Mouse (Mus musculus) embryonic facial prominence, embryonic 15.5 days (tissue): ENCODE data around the gene Tom1. TPM values are rescaled to one million over a fixed set of nuclear protein-coding genes. Genes with fewer than 3 reads are reported as not detected.

Experiments
- ATAC-seq: fragments of 200-750 bp; cut with Nextera tagmentation; 2 replicates; pipeline ENCODE4 v1.8.0; 2017; ENCODE audit warnings: low read depth, moderate TSS enrichment; ENCODE audit not compliant: insufficient number of reproducible peaks, low FRiP score, low TSS enrichment
- H3K27ac ChIP-seq: fragments of 300-500 bp; sonication (generic); replicated peaks from 2 replicates; pipeline ENCODE4 v1.5.1; 2015; ENCODE audit warnings: mild to moderate bottlenecking, inconsistent platforms
- H3K27me3 ChIP-seq: fragments of 300-500 bp; sonication (generic); 2 replicates; pipeline ENCODE4 v1.6.1; 2015; ENCODE audit warnings: inconsistent platforms
- H3K36me3 ChIP-seq: fragments of 300-500 bp; sonication (generic); 2 replicates; pipeline ENCODE4 v1.6.1; 2015; ENCODE audit warnings: mild to moderate bottlenecking, inconsistent platforms
- H3K4me1 ChIP-seq: fragments of 300-500 bp; sonication (generic); 2 replicates; pipeline ENCODE4 v1.6.1; 2015; ENCODE audit warnings: inconsistent platforms
- H3K4me2 ChIP-seq: fragments of 300-500 bp; sonication (generic); replicated peaks from 2 replicates; pipeline ENCODE4 v1.6.1; 2015; ENCODE audit warnings: mild to moderate bottlenecking, inconsistent platforms
- H3K4me3 ChIP-seq: fragments of 300-500 bp; sonication (generic); replicated peaks from 2 replicates; pipeline ENCODE4 v1.5.1; 2015; ENCODE audit warnings: mild to moderate bottlenecking, inconsistent platforms
- H3K9ac ChIP-seq: fragments of 300-500 bp; sonication (generic); 2 replicates; pipeline ENCODE4 v1.6.1; 2015; ENCODE audit warnings: inconsistent platforms
- H3K9me3 ChIP-seq: fragments of 300-500 bp; sonication (generic); replicated peaks from 2 replicates; pipeline ENCODE4 v1.6.1; 2016; ENCODE audit warnings: inconsistent platforms
- WGBS: fragments of 180-500 bp; shearing (Covaris S2); methylation state at CpG from one replicate; pipeline ENCODE4 v1.1.7; 2015; 5-methylcytosine and 5-hydroxymethylcytosine counted together
- polyA plus RNA-seq: library from polyadenylated mRNA; unstranded; fragments of >200 nt; fragmentation: Nextera tagmentation; extraction: Ambion mirVana; gene quantifications from 2 replicates; pipeline ENCODE4 v1.2.1, GENCODE M21; 2015

Tom1 gene
- polyA plus RNA-seq, 1 experiment from 2014 or later, result 50.0 TPM

DNA sequence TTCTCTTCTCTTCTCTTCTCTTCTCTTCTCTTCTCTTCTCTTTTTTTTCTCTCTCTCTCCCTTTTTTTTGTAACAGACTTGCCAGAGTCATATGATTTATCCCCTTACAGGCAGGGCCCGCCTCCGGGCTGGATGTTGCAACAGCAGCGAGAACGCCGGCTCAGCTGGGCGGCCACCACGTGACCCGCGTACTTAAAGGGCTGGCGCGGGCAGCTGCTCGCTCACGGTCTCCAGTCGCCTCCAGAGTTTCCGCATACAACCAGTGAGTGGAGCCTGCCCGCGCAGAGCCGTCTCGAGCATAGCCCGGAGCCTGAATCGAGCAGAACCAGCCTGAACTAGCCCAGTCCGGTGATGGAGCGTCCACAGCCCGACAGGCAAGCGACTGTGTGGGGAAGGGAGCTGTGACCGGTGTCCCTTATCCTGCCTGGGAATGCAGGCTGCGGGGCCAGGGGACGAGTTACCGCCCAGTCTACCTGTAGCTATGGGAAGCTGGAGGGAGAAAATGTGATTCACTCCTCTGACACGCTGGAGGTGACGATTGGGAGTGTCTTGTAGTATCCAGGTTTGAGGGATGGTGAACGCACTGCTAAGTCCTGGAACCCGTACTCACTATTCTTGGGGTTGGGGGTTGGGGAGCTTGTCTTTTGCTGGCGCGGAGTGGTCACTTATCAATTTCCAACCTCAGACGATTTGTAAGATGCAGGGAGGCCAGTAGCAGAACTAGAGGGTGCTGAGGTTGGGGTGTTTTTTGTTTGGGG lies 60.1 kb downstream of the Tom1 start, which contains the start of gene Hmox1:
Gene Hmox1 (plus strand): TSS at position 223 of the 758 bp plus-strand sequence.
- peak; percentile 83 for ATAC-seq
- peak within 1 kb of the TSS; percentile 57 for H3K9ac ChIP-seq
- WGBS, result 1% methylated on average over 36 of the region's 36 CpGs
- H3K4me3 ChIP-seq, result peak within 1 kb of the TSS; percentile 58
- H3K4me2 ChIP-seq, result peak within 1 kb of the TSS; percentile 83
- peaks cover 15% of the 10 kb centered on the region; the same call in 1 of the 2 replicates for H3K36me3 ChIP-seq
- H3K9me3 ChIP-seq, result no peaks in the 10 kb centered on the region
- H3K4me1 ChIP-seq, result peaks cover 14% of the 10 kb centered on the region
- H3K27ac ChIP-seq, result 0 out of 2 replicates have a peak within 1 kb of the TSS, but pooled peaks have one; percentile 41
- H3K27me3 ChIP-seq, result no peaks in the 10 kb centered on the region

DNA sequence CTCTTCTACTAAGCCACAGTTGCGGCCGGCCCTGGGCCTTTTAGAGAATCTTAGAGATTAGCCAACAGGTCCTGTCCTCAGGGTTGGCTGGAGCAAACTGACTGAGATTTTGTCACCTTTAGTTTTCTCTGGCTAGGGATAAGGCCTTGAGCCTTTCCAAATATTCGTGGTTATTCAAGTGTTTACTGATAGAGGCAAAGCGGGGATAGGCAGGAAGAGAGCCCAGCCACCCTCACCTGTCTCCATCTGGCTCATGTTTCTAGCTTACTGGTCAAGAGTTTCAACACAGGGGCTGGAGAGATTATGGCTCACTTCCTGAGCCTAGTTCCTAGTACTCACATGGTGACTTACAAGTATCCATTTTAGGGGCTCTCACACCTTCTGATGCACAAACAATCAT lies 69.5 kb downstream of the Tom1 start:
- Histone ChIP-seq H3K4me2 (no peak overlapping the region), H3K4me3 (no peak overlapping the region), H3K36me3 (peaks cover 6% of the 10 kb centered on the region; the same call in 1 of the 2 replicates), H3K4me1 (no peaks in the 10 kb centered on the region), H3K27ac (no peak overlapping the region), H3K9me3 (no peaks in the 10 kb centered on the region), H3K9ac (no peak overlapping the region), H3K27me3 (no peaks in the 10 kb centered on the region)
- 85% methylated on average over 4 of the region's 4 CpGs for WGBS
- no peak for ATAC-seq

DNA sequence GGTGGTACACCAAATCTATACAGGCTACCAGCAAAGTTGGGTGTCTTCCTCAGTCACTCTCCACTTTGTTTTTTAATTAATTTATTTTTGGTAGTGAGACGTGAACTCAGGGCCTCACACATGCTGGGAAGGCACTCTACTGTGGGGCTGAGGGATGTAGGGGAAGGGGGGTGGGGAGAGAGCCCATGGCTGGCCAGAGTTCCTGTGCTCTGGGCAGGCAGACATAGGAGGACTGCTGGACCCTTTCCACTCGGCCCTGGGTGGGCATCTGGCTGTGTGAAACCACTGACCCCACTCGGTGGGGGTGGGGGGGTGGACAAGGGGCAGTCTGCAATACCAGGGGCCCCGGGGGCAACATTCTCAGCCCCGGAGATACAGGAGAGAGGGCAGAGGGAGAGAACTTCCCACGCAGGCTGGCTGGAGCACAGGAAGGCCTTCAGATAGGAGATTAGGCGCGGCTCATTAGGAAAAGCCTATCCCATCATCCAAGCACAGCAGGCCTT lies 69.9 kb downstream of the Tom1 start:
- ATAC-seq, result no peak
- Histone ChIP-seq H3K4me2 (no peak overlapping the region), H3K27ac (no peak overlapping the region), H3K9me3 (no peaks in the 10 kb centered on the region), H3K4me1 (no peaks in the 10 kb centered on the region), H3K4me3 (no peak overlapping the region), H3K9ac (no peak overlapping the region), H3K27me3 (no peaks in the 10 kb centered on the region), H3K36me3 (0 out of 2 replicates have a peak, but pooled peaks cover 3% of the 10 kb centered on the region)
- 48% methylated on average over 8 of the region's 8 CpGs for WGBS

- Histone ChIP-seq H3K4me2 (peak overlapping the region; percentile 85), H3K36me3 (peaks cover 27% of the 10 kb centered on the region), H3K27me3 (no peaks in the 10 kb centered on the region), H3K9ac (peak overlapping the region; percentile 52), H3K27ac (peak overlapping the region; percentile 88), H3K4me1 (peaks cover 21% of the 10 kb centered on the region), H3K9me3 (no peaks in the 10 kb centered on the region), H3K4me3 (peak overlapping the region; percentile 82)
- ATAC-seq, result peak; percentile 68; the same call in 1 of the 2 replicates
- under 1% methylated on average over 9 of the region's 9 CpGs for WGBS
Observed at GRCm38 (mm10) chr8:75108527-75109235, 75.2 kb downstream of the Tom1 start.

GRCm38 (mm10) chr8:75109236-75109967 lies 75.9 kb downstream of the Tom1 start, which contains the start of gene Mcm5:
Gene Mcm5, plus strand, starts transcription at chr8:75109569.
- H3K4me2 ChIP-seq, result peak within 1 kb of the TSS; percentile 85
- peak; percentile 98 for ATAC-seq
- no peaks in the 10 kb centered on the region for H3K27me3 ChIP-seq
- WGBS, result under 1% methylated on average over 59 of the region's 59 CpGs
- H3K4me1 ChIP-seq, result peaks cover 21% of the 10 kb centered on the region
- peaks cover 34% of the 10 kb centered on the region for H3K36me3 ChIP-seq
- no peaks in the 10 kb centered on the region for H3K9me3 ChIP-seq
- H3K9ac ChIP-seq, result peak within 1 kb of the TSS; percentile 70
- H3K4me3 ChIP-seq, result peak within 1 kb of the TSS; percentile 82
- H3K27ac ChIP-seq, result peak within 1 kb of the TSS; percentile 88

DNA sequence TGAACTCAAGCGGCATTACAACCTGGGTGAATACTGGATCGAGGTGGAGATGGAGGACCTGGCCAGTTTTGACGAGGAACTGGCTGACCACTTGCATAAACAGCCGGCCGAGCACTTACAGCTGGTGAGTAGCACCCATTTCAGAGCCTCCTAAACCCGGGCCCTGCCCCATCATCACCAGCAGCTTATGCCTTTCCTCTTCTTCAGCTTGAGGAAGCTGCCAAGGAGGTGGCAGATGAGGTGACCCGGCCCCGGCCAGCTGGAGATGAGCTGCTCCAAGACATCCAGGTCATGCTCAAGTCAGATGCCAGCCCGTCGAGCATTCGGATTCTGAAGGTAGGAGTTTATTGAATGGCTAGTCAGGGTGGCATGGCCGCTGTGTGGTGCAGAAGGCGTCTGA lies 76.6 kb downstream of the Tom1 start:
- peak overlapping the region; percentile 85 for H3K4me2 ChIP-seq
- H3K36me3 ChIP-seq, result peaks cover 39% of the 10 kb centered on the region
- H3K4me1 ChIP-seq, result peaks cover 21% of the 10 kb centered on the region
- H3K4me3 ChIP-seq, result peak overlapping the region; percentile 82
- WGBS, result 15% methylated on average over 13 of the region's 13 CpGs
- no peak overlapping the region for H3K27ac ChIP-seq
- H3K9ac ChIP-seq, result peak overlapping the region; percentile 70
- H3K27me3 ChIP-seq, result no peaks in the 10 kb centered on the region
- no peaks in the 10 kb centered on the region for H3K9me3 ChIP-seq
- no peak for ATAC-seq

- H3K27me3 ChIP-seq, result no peaks in the 10 kb centered on the region
- no peak overlapping the region for H3K27ac ChIP-seq
- H3K4me3 ChIP-seq, result no peak overlapping the region
- ATAC-seq, result no peak
- H3K9ac ChIP-seq, result no peak overlapping the region
- H3K4me1 ChIP-seq, result no peaks in the 10 kb centered on the region
- H3K9me3 ChIP-seq, result no peaks in the 10 kb centered on the region
- H3K4me2 ChIP-seq, result no peak overlapping the region
- H3K36me3 ChIP-seq, result peaks cover 93% of the 10 kb centered on the region
- WGBS, result 88% methylated on average over 1 of the region's 1 CpGs
Observed at GRCm38 (mm10) chr8:75118505-75118904, 85.0 kb downstream of the Tom1 start.

GRCm38 (mm10) chr8:75119287-75119686 lies 85.8 kb downstream of the Tom1 start:
- no peak for ATAC-seq
- Histone ChIP-seq H3K27me3 (no peaks in the 10 kb centered on the region), H3K9me3 (no peaks in the 10 kb centered on the region), H3K4me1 (no peaks in the 10 kb centered on the region), H3K4me3 (no peak overlapping the region), H3K36me3 (peaks cover 93% of the 10 kb centered on the region), H3K4me2 (no peak overlapping the region), H3K9ac (no peak overlapping the region), H3K27ac (no peak overlapping the region)
- WGBS, result 95% methylated on average over 2 of the region's 2 CpGs

Other genes with a start within 250 kb of the Tom1 start
- gene Isx, start 160.5 kb upstream of the Tom1 start, polyA plus RNA-seq, result not detected in 2 replicates
- 27.8 and 38.2 TPM in 2 replicates for gene Hmgxb4, start 40.3 kb upstream of the Tom1 start, polyA plus RNA-seq
- gene Hmox1, start 59.9 kb downstream of the Tom1 start, polyA plus RNA-seq, result 35.9 and 36.2 TPM in 2 replicates
- 123 and 124 TPM in 2 replicates for gene Mcm5, start 75.9 kb downstream of the Tom1 start, polyA plus RNA-seq
- gene Rasd2, start 180.2 kb downstream of the Tom1 start, polyA plus RNA-seq, result 0.88 and 1.4 TPM in 2 replicates